Mouse (Mus musculus): ENCODE results near the gene P2rx4. TPM values are rescaled to one million over a fixed set of nuclear protein-coding genes. Genes with fewer than 3 reads are reported as not detected.

Gene P2rx4
- 10.0 and 11.2 TPM in 2 replicates for polyA plus RNA-seq (2012; rRNA removed)

DNA sequence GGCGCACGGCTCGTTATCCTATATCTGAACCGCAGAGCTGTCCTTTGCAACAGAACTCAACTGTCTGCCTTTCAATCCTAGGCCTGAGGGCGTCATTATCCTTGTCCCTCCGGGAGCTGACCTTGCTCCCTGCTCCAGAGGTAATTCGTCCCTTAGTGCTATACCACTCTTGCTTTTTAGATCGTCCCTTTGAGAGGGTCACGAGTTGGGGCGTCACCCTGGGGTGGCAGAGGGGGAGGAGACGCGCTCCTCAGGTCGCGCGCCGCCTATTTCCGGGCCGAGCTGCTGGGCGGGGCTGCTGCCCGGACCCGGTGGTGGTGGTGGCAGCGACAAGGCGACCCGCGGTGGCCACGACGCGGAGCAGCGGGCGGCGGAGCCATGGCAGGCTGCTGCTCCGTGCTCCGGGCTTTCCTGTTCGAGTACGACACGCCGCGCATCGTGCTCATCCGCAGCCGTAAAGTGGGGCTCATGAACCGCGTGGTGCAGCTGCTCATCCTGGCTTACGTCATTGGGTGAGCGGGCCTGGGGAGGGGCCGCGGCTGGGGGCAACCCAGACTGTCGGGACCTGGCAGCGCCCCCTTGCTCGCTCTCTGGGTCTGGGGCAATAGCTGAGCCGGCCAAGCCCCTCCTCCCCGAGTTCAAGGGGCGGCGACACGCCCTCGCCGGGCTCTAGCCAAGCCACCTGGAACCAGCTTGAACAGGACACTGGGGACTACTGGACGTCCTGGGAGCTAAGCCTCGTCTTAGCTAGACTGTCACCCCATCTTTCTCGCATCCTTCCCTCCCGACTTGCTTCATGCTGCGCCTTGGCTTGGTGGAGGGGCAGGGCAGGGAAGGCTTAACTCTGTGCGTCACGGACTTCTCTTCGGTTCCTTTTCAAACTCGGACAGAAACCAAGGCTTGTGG, at the start of gene P2rx4:
Gene P2rx4, plus strand, starts transcription at position 269 of the 906 bp plus-strand sequence.

Other genes starting within 250 kb of the P2rx4 start
- 23.3 and 26.9 TPM in 2 replicates for gene Atp2a2, start 205.3 kb upstream of the P2rx4 start, polyA plus RNA-seq (2012; rRNA removed)
- 1.0 and 1.2 TPM in 2 replicates for gene Ift81, start 93.0 kb upstream of the P2rx4 start, polyA plus RNA-seq (2012; rRNA removed)
- gene P2rx7, start 63.6 kb upstream of the P2rx4 start, polyA plus RNA-seq (2012; rRNA removed): 1.3 and 1.6 TPM in 2 replicates
- 5.0 and 6.4 TPM in 2 replicates for gene Camkk2, start 71.9 kb downstream of the P2rx4 start, polyA plus RNA-seq (2012; rRNA removed)
- 163 and 183 TPM in 2 replicates for gene Anapc5, start 113.8 kb downstream of the P2rx4 start, polyA plus RNA-seq (2012; rRNA removed)
- 6.5 and 7.2 TPM in 2 replicates for gene Rnf34, start 142.5 kb downstream of the P2rx4 start, polyA plus RNA-seq (2012; rRNA removed)

Measured in liver, embryonic 14 days (tissue).